Mouse (Mus musculus) small intestine, adult 2 months (tissue): Measurements from ENCODE around the gene Sos1.

Experiments
- CTCF ChIP-seq: fragments of 200-500 bp; IDR thresholded peaks from 2 replicates; pipeline ENCODE4 v1.5.1; 2012; ENCODE audit warnings: low read depth, mild to moderate bottlenecking, control low read depth, inconsistent platforms, low read length, moderate library complexity, mixed read lengths; ENCODE audit not compliant: insufficient replicate concordance, insufficient read length; ENCODE audit errors: extremely low read depth
- POLR2A ChIP-seq: fragments of 200-500 bp; IDR thresholded peaks from 2 replicates; pipeline ENCODE4 v1.6.1; 2012; ENCODE audit warnings: low read depth, mild to moderate bottlenecking, control low read depth, inconsistent platforms, low read length, moderate library complexity

GRCm38 (mm10) chr17:80367276-80367675 is 113.0 kb downstream of the Sos1 start:
- TF ChIP-seq CTCF (no peak), POLR2A (no peak)
